In genomic region chr7:76185005-76185658, GRCm38 (mm10) we compare ENCODE assay signal across 11 mouse cellular contexts. TPM values are rescaled to one million over a fixed set of nuclear protein-coding genes. Genes with fewer than 3 reads are reported as not detected.
DNase-seq lines count a peak whose midpoint lies in the region; ATAC-seq and TF ChIP-seq lines count a peak whose summit lies in the region.
"Had no signal": no experiment of that assay in that cellular context is flagged by ENCODE, and none has a peak within 500 bp of the region (broad histone marks: within the 10 kb centered on the region; RNA-seq: fewer than 3 reads in every experiment).

No protein-coding gene starts in this region.

- no peak for TF ChIP-seq POLR2A in thymus, adult 2 months (IDR thresholded peaks at IDR 0.05; ENCODE audit: control insufficient read depth, extremely low read depth, insufficient read depth, low read length, poor library complexity)

- no peak overlapping the region for H3K4me3 ChIP-seq in thymus, adult 2 months (ENCODE audit: control insufficient read depth, insufficient read depth, low read length)
- H3K4me3 ChIP-seq in midbrain, embryonic 12.5 days, result peak overlapping the region; percentile 5; the same call in 1 of the 2 replicates
- H3K4me3 ChIP-seq: limb, embryonic 15.5 days had no signal

- DNase-seq in thymus, postnatal 4 days, result peak; percentile 28
- no peak for DNase-seq in thymus, adult 2 months
- DNase-seq in frontal cortex, postnatal 14 days (ENCODE audit: low spot score in 2 of 2), result peak; percentile 23 to 32
- peak; percentile 36 for DNase-seq in telencephalon, adult 2 months (ENCODE audit: low read depth, low spot score)
- DNase-seq in cerebellum, postnatal 14 days, result no peak
- DNase-seq in lung, postnatal 10 days, result no peak

- H3K27ac ChIP-seq in thymus, adult 2 months (ENCODE audit: control insufficient read depth, insufficient read depth, low read length), result no peak overlapping the region
- peak overlapping the region; percentile 63; the same call in 1 of the 2 replicates for H3K27ac ChIP-seq in midbrain, embryonic 12.5 days (replicated peaks)
- H3K27ac ChIP-seq: limb, embryonic 15.5 days had no signal

- 60% methylated on average over 7 of the region's 7 CpGs for WGBS in thymus, adult 2 months
- 26% methylated on average over 7 of the region's 7 CpGs for WGBS in midbrain, embryonic 12.5 days

- no peaks in the 10 kb centered on the region for H3K27me3 ChIP-seq in thymus, adult 2 months (ENCODE audit: control insufficient read depth, insufficient read depth, low read length)
- H3K27me3 ChIP-seq in midbrain, embryonic 12.5 days, result no peaks in the 10 kb centered on the region
- H3K27me3 ChIP-seq: limb, embryonic 15.5 days had no signal

- H3K4me2 ChIP-seq in midbrain, embryonic 12.5 days (replicated peaks), result peak overlapping the region; percentile 40
- H3K4me2 ChIP-seq: heart, embryonic 11.5 days; limb, embryonic 15.5 days had no signal

- peaks cover 4% of the 10 kb centered on the region; the same call in 1 of the 2 replicates for H3K4me1 ChIP-seq in thymus, adult 2 months (replicated peaks; ENCODE audit: control insufficient read depth, insufficient read depth, low read length)
- peaks cover 16% of the 10 kb centered on the region for H3K4me1 ChIP-seq in midbrain, embryonic 12.5 days
- H3K4me1 ChIP-seq: limb, embryonic 15.5 days had no signal

- H3K36me3 ChIP-seq in thymus, adult 2 months (ENCODE audit: control insufficient read depth, insufficient read depth, low read length), result no peaks in the 10 kb centered on the region
- no peaks in the 10 kb centered on the region for H3K36me3 ChIP-seq in midbrain, embryonic 12.5 days
- H3K36me3 ChIP-seq: limb, embryonic 15.5 days had no signal

- no peaks in the 10 kb centered on the region for H3K9me3 ChIP-seq in midbrain, embryonic 12.5 days
- H3K9me3 ChIP-seq: limb, embryonic 15.5 days had no signal

- no peak overlapping the region for H3K9ac ChIP-seq in midbrain, embryonic 12.5 days (replicated peaks)
- H3K9ac ChIP-seq: limb, embryonic 15.5 days had no signal

- peak; percentile 94 for ATAC-seq in midbrain, embryonic 12.5 days (ENCODE audit: low FRiP score, low read depth)
- ATAC-seq in erythroid progenitor cell, adult 5-6 weeks (replicated peaks; ENCODE audit: low FRiP score, poor library complexity, severe bottlenecking), result no peak

- no peak for TF ChIP-seq CTCF in thymus, adult 2 months (IDR thresholded peaks at IDR 0.05; ENCODE audit: borderline replicate concordance, control insufficient read depth, extremely low read depth, insufficient read depth, low read length, poor library complexity)

RNA-seq across cellular contexts. Expression of gene Agbl1, which starts 44.6 kb away (rescaled TPM):
- 0.08 TPM in 2 replicates for polyA plus RNA-seq in thymus, adult 2 months (2012; rRNA removed)
- polyA plus RNA-seq in midbrain, embryonic 12.5 days (2016; fragmentation: Nextera tagmentation; extraction: Ambion mirVana), result 0.06 and 0.14 TPM in 2 replicates
- total RNA-seq in erythroid progenitor cell, adult 5-6 weeks (2015; ENCODE audit: low replicate concordance), result 0.42 and 1.1 TPM in 2 replicates
- total RNA-seq in erythroid progenitor cell, adult 5-6 weeks (2017; ENCODE audit: low replicate concordance), result 1.1 TPM in 1 of 2 replicates, not detected in the other
- total RNA-seq: MEL had no signal
- polyA plus RNA-seq: heart, embryonic 11.5 days had no signal

Comparison
In these comparisons a context has a peak if more than half of its experiments do, and no peak if none do; other contexts are left out.
1. DNase-seq: peak in thymus, postnatal 4 days (single experiment), frontal cortex, postnatal 14 days (2 of 2) and telencephalon, adult 2 months (single experiment); none in thymus, adult 2 months (single experiment), cerebellum, postnatal 14 days (0 of 2) and lung, postnatal 10 days (single experiment).